In the genomic region with DNA sequence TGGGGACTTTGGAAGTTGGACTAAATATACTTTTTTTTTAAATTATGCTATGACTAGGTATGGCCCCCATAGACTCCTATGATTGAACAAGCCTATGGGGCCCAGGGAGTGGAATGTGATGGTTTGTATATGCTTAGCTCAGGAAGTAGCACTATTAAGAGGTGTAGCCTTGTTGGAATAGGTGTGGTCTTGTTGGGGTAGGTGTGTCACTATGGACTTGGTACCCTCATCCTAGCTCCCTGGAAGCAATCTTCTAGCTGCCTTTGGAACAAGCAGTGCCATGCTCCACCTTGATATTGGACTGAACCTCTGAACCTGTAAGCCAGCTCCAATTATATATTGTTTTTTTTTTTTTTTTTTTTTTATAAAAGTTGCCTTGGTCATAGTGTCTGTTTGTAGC, we compare ENCODE assay signal across 27 mouse cellular contexts. TPM values are rescaled to one million over a fixed set of nuclear protein-coding genes. Genes with fewer than 3 reads are reported as not detected.
A peak's percentile ranks its signal among the peaks of the same experiment; 100 is the strongest.
DNase-seq lines count a peak whose midpoint lies in the region; ATAC-seq and TF ChIP-seq lines count a peak whose summit lies in the region.
"Had no signal": no experiment of that assay in that cellular context is flagged by ENCODE, and none has a peak within 500 bp of the region (broad histone marks: within the 10 kb centered on the region; RNA-seq: fewer than 3 reads in every experiment).

No protein-coding gene starts in this region.

- no peak overlapping the region for H3K27ac ChIP-seq in intestine, embryonic 15.5 days
- H3K27ac ChIP-seq in intestine, postnatal 0 days (ENCODE audit: low read depth, low read length), result no peak overlapping the region
- H3K27ac ChIP-seq in stomach, postnatal 0 days (replicated peaks), result no peak overlapping the region
- H3K27ac ChIP-seq: embryonic facial prominence, embryonic 10.5 days; embryonic facial prominence, embryonic 12.5 days; forebrain, embryonic 13.5 days; forebrain, embryonic 15.5 days had no signal

- ATAC-seq in intestine, embryonic 15.5 days, result peak; percentile 81
- peak; percentile 94 for ATAC-seq in intestine, postnatal 0 days
- peak; percentile 74 for ATAC-seq in stomach, postnatal 0 days (ENCODE audit: low FRiP score, low TSS enrichment)
- ATAC-seq: activated CD4-positive, CD25-positive, alpha-beta regulatory T cell, adult 4 months; CD4-positive, CD25-positive, alpha-beta regulatory T cell, adult 4 months; forebrain, embryonic 13.5 days; forebrain, embryonic 15.5 days; Patski had no signal

- no peaks in the 10 kb centered on the region for H3K36me3 ChIP-seq in intestine, embryonic 15.5 days
- no peaks in the 10 kb centered on the region for H3K36me3 ChIP-seq in intestine, postnatal 0 days (ENCODE audit: control insufficient read depth, insufficient read depth)
- H3K36me3 ChIP-seq in stomach, postnatal 0 days (ENCODE audit: control insufficient read depth, insufficient read depth, low read length), result no peaks in the 10 kb centered on the region
- H3K36me3 ChIP-seq: embryonic facial prominence, embryonic 10.5 days; embryonic facial prominence, embryonic 12.5 days; forebrain, embryonic 15.5 days; G1E had no signal

- H3K4me2 ChIP-seq in intestine, embryonic 15.5 days (replicated peaks), result no peak overlapping the region
- H3K4me2 ChIP-seq in intestine, postnatal 0 days (replicated peaks; ENCODE audit: low read depth), result no peak overlapping the region
- H3K4me2 ChIP-seq in stomach, postnatal 0 days (replicated peaks; ENCODE audit: low read depth), result no peak overlapping the region
- H3K4me2 ChIP-seq: embryonic facial prominence, embryonic 12.5 days; forebrain, embryonic 13.5 days; forebrain, embryonic 15.5 days had no signal

- no peak for DNase-seq in stomach, postnatal 0 days (ENCODE audit: low spot score)
- no peak for DNase-seq in layer of hippocampus, postnatal 25 days (ENCODE audit: extremely low spot score in 1 of 2, low spot score in 1 of 2)
- DNase-seq in yolk sac, embryonic 10.5 days (ENCODE audit: low spot score), result no peak
- DNase-seq: adrenal gland, adult 8-10 months; adrenal gland, postnatal 14 days; adrenal gland, postnatal 36 days; B cell, adult 2 months; cerebellum, adult 11-12 months; cerebellum, adult 2 months; cerebellum, adult 9-10 months; cerebellum, postnatal 10 days; cerebellum, postnatal 25 days had no signal

- TF ChIP-seq EP300 in stomach, postnatal 0 days (optimal IDR thresholded peaks at IDR 0.05), result no peak

- H3K9ac ChIP-seq in intestine, embryonic 15.5 days, result no peak overlapping the region
- no peak overlapping the region for H3K9ac ChIP-seq in intestine, postnatal 0 days (ENCODE audit: low read depth, low read length)
- H3K9ac ChIP-seq in stomach, postnatal 0 days (ENCODE audit: low read length), result no peak overlapping the region
- H3K9ac ChIP-seq: embryonic facial prominence, embryonic 12.5 days; forebrain, embryonic 13.5 days; forebrain, embryonic 15.5 days had no signal

- H3K27me3 ChIP-seq in intestine, embryonic 15.5 days (replicated peaks), result no peaks in the 10 kb centered on the region
- H3K27me3 ChIP-seq in intestine, postnatal 0 days (replicated peaks; ENCODE audit: control insufficient read depth, insufficient read depth, low read length), result peaks cover 3% of the 10 kb centered on the region; the same call in 1 of the 2 replicates
- no peaks in the 10 kb centered on the region for H3K27me3 ChIP-seq in stomach, postnatal 0 days (ENCODE audit: control insufficient read depth, insufficient read depth, low read length)
- H3K27me3 ChIP-seq: forebrain, embryonic 13.5 days; forebrain, embryonic 15.5 days; Patski had no signal

- H3K4me1 ChIP-seq in intestine, embryonic 15.5 days (replicated peaks), result no peaks in the 10 kb centered on the region
- H3K4me1 ChIP-seq in intestine, postnatal 0 days (replicated peaks; ENCODE audit: control insufficient read depth, insufficient read depth, low read length), result no peaks in the 10 kb centered on the region
- no peaks in the 10 kb centered on the region for H3K4me1 ChIP-seq in stomach, postnatal 0 days (replicated peaks; ENCODE audit: control insufficient read depth, insufficient read depth)
- H3K4me1 ChIP-seq: embryonic facial prominence, embryonic 10.5 days; embryonic facial prominence, embryonic 12.5 days; forebrain, embryonic 13.5 days; forebrain, embryonic 15.5 days had no signal

- H3K4me3 ChIP-seq in intestine, embryonic 15.5 days (replicated peaks), result no peak overlapping the region
- H3K4me3 ChIP-seq in intestine, postnatal 0 days (ENCODE audit: low read depth, low read length), result no peak overlapping the region
- H3K4me3 ChIP-seq in stomach, postnatal 0 days (ENCODE audit: low read depth, low read length), result no peak overlapping the region
- H3K4me3 ChIP-seq: embryonic facial prominence, embryonic 10.5 days; embryonic facial prominence, embryonic 12.5 days; forebrain, embryonic 13.5 days; forebrain, embryonic 15.5 days had no signal

- no peaks in the 10 kb centered on the region for H3K9me3 ChIP-seq in intestine, embryonic 15.5 days
- H3K9me3 ChIP-seq in intestine, postnatal 0 days (ENCODE audit: control insufficient read depth), result no peaks in the 10 kb centered on the region
- H3K9me3 ChIP-seq in stomach, postnatal 0 days (ENCODE audit: control insufficient read depth, low read length), result no peaks in the 10 kb centered on the region
- H3K9me3 ChIP-seq: embryonic facial prominence, embryonic 10.5 days; embryonic facial prominence, embryonic 12.5 days; forebrain, embryonic 13.5 days; forebrain, embryonic 15.5 days; G1E had no signal

- TF ChIP-seq CTCF in intestine, postnatal 0 days (IDR thresholded peaks at IDR 0.05; ENCODE audit: low read depth), result no peak
- no peak for TF ChIP-seq CTCF in stomach, postnatal 0 days (IDR thresholded peaks at IDR 0.05; ENCODE audit: low read depth)

RNA-seq across cellular contexts. Expression of gene Krtap5-3, which starts 4.3 kb away (rescaled TPM):
- polyA plus RNA-seq in intestine, embryonic 15.5 days (2015; fragmentation: Nextera tagmentation; extraction: Ambion mirVana), result not detected in 2 replicates
- polyA plus RNA-seq in intestine, postnatal 0 days (2015; fragmentation: Nextera tagmentation; extraction: Ambion mirVana), result not detected in 2 replicates
- not detected in 2 replicates for polyA plus RNA-seq in stomach, postnatal 0 days (2015; fragmentation: Nextera tagmentation; extraction: Ambion mirVana)
- total RNA-seq in layer of hippocampus, postnatal 25 days (2021), result not detected
- total RNA-seq: adrenal gland, adult 18-20 months; adrenal gland, adult 8-10 months; adrenal gland, postnatal 14 days; adrenal gland, postnatal 36 days; CH12.LX; G1E had no signal
- polyA plus RNA-seq: activated CD4-positive, CD25-positive, alpha-beta regulatory T cell, adult 4 months; CD4-positive, CD25-positive, alpha-beta regulatory T cell, adult 4 months; cerebellum, adult 2 months; cortical plate, adult 2 months; embryonic facial prominence, embryonic 10.5 days; embryonic facial prominence, embryonic 12.5 days; embryonic facial prominence, embryonic 14.5 days; forebrain, embryonic 11.5 days; forebrain, embryonic 13.5 days; forebrain, embryonic 15.5 days; G1E; Patski had no signal

RNA-seq across cellular contexts. Expression of gene Gm7579, which starts 6.2 kb away (rescaled TPM):
- polyA plus RNA-seq in intestine, embryonic 15.5 days (2015; fragmentation: Nextera tagmentation; extraction: Ambion mirVana), result not detected in 2 replicates
- not detected in 2 replicates for polyA plus RNA-seq in intestine, postnatal 0 days (2015; fragmentation: Nextera tagmentation; extraction: Ambion mirVana)
- polyA plus RNA-seq in stomach, postnatal 0 days (2015; fragmentation: Nextera tagmentation; extraction: Ambion mirVana), result not detected in 2 replicates
- total RNA-seq in layer of hippocampus, postnatal 25 days (2021), result not detected
- total RNA-seq: adrenal gland, adult 18-20 months; adrenal gland, adult 8-10 months; adrenal gland, postnatal 14 days; adrenal gland, postnatal 36 days; CH12.LX; G1E had no signal
- polyA plus RNA-seq: activated CD4-positive, CD25-positive, alpha-beta regulatory T cell, adult 4 months; CD4-positive, CD25-positive, alpha-beta regulatory T cell, adult 4 months; cerebellum, adult 2 months; cortical plate, adult 2 months; embryonic facial prominence, embryonic 10.5 days; embryonic facial prominence, embryonic 12.5 days; embryonic facial prominence, embryonic 14.5 days; forebrain, embryonic 11.5 days; forebrain, embryonic 13.5 days; forebrain, embryonic 15.5 days; G1E; Patski had no signal

RNA-seq across cellular contexts. Expression of gene Gm10153, which starts 15.3 kb away (rescaled TPM):
- not detected in 2 replicates for polyA plus RNA-seq in intestine, embryonic 15.5 days (2015; fragmentation: Nextera tagmentation; extraction: Ambion mirVana)
- polyA plus RNA-seq in intestine, postnatal 0 days (2015; fragmentation: Nextera tagmentation; extraction: Ambion mirVana), result not detected in 2 replicates
- not detected in 2 replicates for polyA plus RNA-seq in stomach, postnatal 0 days (2015; fragmentation: Nextera tagmentation; extraction: Ambion mirVana)
- total RNA-seq in layer of hippocampus, postnatal 25 days (2021), result not detected
- total RNA-seq: adrenal gland, adult 18-20 months; adrenal gland, adult 8-10 months; adrenal gland, postnatal 14 days; adrenal gland, postnatal 36 days; CH12.LX; G1E had no signal
- polyA plus RNA-seq: activated CD4-positive, CD25-positive, alpha-beta regulatory T cell, adult 4 months; CD4-positive, CD25-positive, alpha-beta regulatory T cell, adult 4 months; cerebellum, adult 2 months; cortical plate, adult 2 months; embryonic facial prominence, embryonic 10.5 days; embryonic facial prominence, embryonic 12.5 days; embryonic facial prominence, embryonic 14.5 days; forebrain, embryonic 11.5 days; forebrain, embryonic 13.5 days; forebrain, embryonic 15.5 days; G1E; Patski had no signal

RNA-seq across cellular contexts. Expression of gene Krtap5-5, which starts 24.3 kb away (rescaled TPM):
- not detected in 2 replicates for polyA plus RNA-seq in intestine, embryonic 15.5 days (2015; fragmentation: Nextera tagmentation; extraction: Ambion mirVana)
- not detected in 2 replicates for polyA plus RNA-seq in intestine, postnatal 0 days (2015; fragmentation: Nextera tagmentation; extraction: Ambion mirVana)
- not detected in 2 replicates for polyA plus RNA-seq in stomach, postnatal 0 days (2015; fragmentation: Nextera tagmentation; extraction: Ambion mirVana)
- total RNA-seq in layer of hippocampus, postnatal 25 days (2021), result not detected
- total RNA-seq: adrenal gland, adult 18-20 months; adrenal gland, adult 8-10 months; adrenal gland, postnatal 14 days; adrenal gland, postnatal 36 days; CH12.LX; G1E had no signal
- polyA plus RNA-seq: activated CD4-positive, CD25-positive, alpha-beta regulatory T cell, adult 4 months; CD4-positive, CD25-positive, alpha-beta regulatory T cell, adult 4 months; cerebellum, adult 2 months; cortical plate, adult 2 months; embryonic facial prominence, embryonic 10.5 days; embryonic facial prominence, embryonic 12.5 days; forebrain, embryonic 11.5 days; forebrain, embryonic 13.5 days; forebrain, embryonic 15.5 days; G1E; Patski had no signal

RNA-seq across cellular contexts. Expression of gene Krtap5-2, which starts 29.7 kb away (rescaled TPM):
- not detected in 2 replicates for polyA plus RNA-seq in intestine, embryonic 15.5 days (2015; fragmentation: Nextera tagmentation; extraction: Ambion mirVana)
- polyA plus RNA-seq in intestine, postnatal 0 days (2015; fragmentation: Nextera tagmentation; extraction: Ambion mirVana), result not detected in 2 replicates
- polyA plus RNA-seq in stomach, postnatal 0 days (2015; fragmentation: Nextera tagmentation; extraction: Ambion mirVana), result not detected in 2 replicates
- not detected for total RNA-seq in layer of hippocampus, postnatal 25 days (2021)
- total RNA-seq: adrenal gland, adult 18-20 months; adrenal gland, adult 8-10 months; adrenal gland, postnatal 14 days; adrenal gland, postnatal 36 days; CH12.LX; G1E had no signal
- polyA plus RNA-seq: activated CD4-positive, CD25-positive, alpha-beta regulatory T cell, adult 4 months; CD4-positive, CD25-positive, alpha-beta regulatory T cell, adult 4 months; cerebellum, adult 2 months; cortical plate, adult 2 months; embryonic facial prominence, embryonic 10.5 days; embryonic facial prominence, embryonic 12.5 days; embryonic facial prominence, embryonic 14.5 days; forebrain, embryonic 11.5 days; forebrain, embryonic 13.5 days; forebrain, embryonic 15.5 days; G1E; Patski had no signal
